Mouse (Mus musculus) C2C12 (cell line): ENCODE results near the gene Htr2b.

Experiments
- CEBPB ChIP-seq: IDR thresholded peaks from one replicate; pipeline ENCODE4 v1.6.1; 2011; ENCODE audit warnings: low read depth, mild to moderate bottlenecking, control low read depth, moderate library complexity
- CTCF ChIP-seq: IDR thresholded peaks from one replicate; pipeline ENCODE4 v1.5.1; 2011; ENCODE audit not compliant: control insufficient read depth, insufficient read depth, insufficient read length
- MAX ChIP-seq: IDR thresholded peaks from one replicate; pipeline ENCODE4 v1.6.1; 2011; ENCODE audit warnings: mild to moderate bottlenecking, control low read depth

- TF ChIP-seq CEBPB (no peak), CTCF (peak; percentile 69), MAX (peak; percentile 96)
These were observed 47.3 kb downstream of the Htr2b start, which contains the start of gene Psmd1 for GRCm38 (mm10) chr1:86064271-86064991.
